Mouse (Mus musculus): Measurements from ENCODE around the gene Prkd2. TPM values are rescaled to one million over a fixed set of nuclear protein-coding genes. Genes with fewer than 3 reads are reported as not detected.
A peak's percentile ranks its signal among the peaks of the same experiment; 100 is the strongest.

Prkd2 gene
- polyA plus RNA-seq, 1 experiment from 2014 or later: 26.1 TPM

- WGBS: 89% methylated on average over 18 of the region's 18 CpGs
- no peak for ATAC-seq
- peaks cover 4% of the 10 kb centered on the region; the same call in 1 of the 2 replicates for H3K4me1 ChIP-seq (ENCODE audit: insufficient read depth, low read depth, low read length)
- DNase-seq (ENCODE audit: low spot score): no peak
- no peak overlapping the region for H3K27ac ChIP-seq (ENCODE audit: low read length)
- H3K36me3 ChIP-seq (ENCODE audit: insufficient read depth, low read length): peaks cover 32% of the 10 kb centered on the region; the same call in 1 of the 2 replicates
- H3K27me3 ChIP-seq (replicated peaks; ENCODE audit: insufficient read depth, low read length): no peaks in the 10 kb centered on the region
- H3K9ac ChIP-seq (replicated peaks; ENCODE audit: low read depth): no peak overlapping the region
- H3K4me2 ChIP-seq (replicated peaks; ENCODE audit: low read depth, low read length): no peak overlapping the region
- TF ChIP-seq EP300 (IDR thresholded peaks at IDR 0.05) (no peak), CTCF (IDR thresholded peaks at IDR 0.05) (no peak)
- H3K9me3 ChIP-seq (ENCODE audit: low read length): no peaks in the 10 kb centered on the region
- H3K4me3 ChIP-seq (ENCODE audit: low read depth, low read length): no peak overlapping the region
Observed at GRCm38 (mm10) chr7:16837916-16838803, 4.5 kb upstream of the Prkd2 start.

- no peak overlapping the region for H3K27ac ChIP-seq (ENCODE audit: low read length)
- no peak for TF ChIP-seq EP300 (IDR thresholded peaks at IDR 0.05)
- no peak for TF ChIP-seq CTCF (IDR thresholded peaks at IDR 0.05)
- H3K4me2 ChIP-seq (replicated peaks; ENCODE audit: low read depth, low read length): no peak overlapping the region
- no peak overlapping the region for H3K4me3 ChIP-seq (ENCODE audit: low read depth, low read length)
- no peaks in the 10 kb centered on the region for H3K9me3 ChIP-seq (ENCODE audit: low read length)
- no peaks in the 10 kb centered on the region for H3K27me3 ChIP-seq (replicated peaks; ENCODE audit: insufficient read depth, low read length)
- peaks cover 8% of the 10 kb centered on the region; the same call in 1 of the 2 replicates for H3K4me1 ChIP-seq (ENCODE audit: insufficient read depth, low read depth, low read length)
- ATAC-seq: no peak
- 66% methylated on average over 6 of the region's 6 CpGs for WGBS
- peaks cover 26% of the 10 kb centered on the region; the same call in 1 of the 2 replicates for H3K36me3 ChIP-seq (ENCODE audit: insufficient read depth, low read length)
- no peak overlapping the region for H3K9ac ChIP-seq (replicated peaks; ENCODE audit: low read depth)
- no peak for DNase-seq (ENCODE audit: low spot score)
Observed at GRCm38 (mm10) chr7:16838804-16839426, 3.8 kb upstream of the Prkd2 start.

GRCm38 (mm10) chr7:16839427-16840108, 3.1 kb upstream of the Prkd2 start:
- no peak overlapping the region for H3K4me2 ChIP-seq (replicated peaks; ENCODE audit: low read depth, low read length)
- H3K27ac ChIP-seq (ENCODE audit: low read length): no peak overlapping the region
- DNase-seq (ENCODE audit: low spot score): no peak
- no peak for ATAC-seq
- 90% methylated on average over 12 of the region's 12 CpGs for WGBS
- H3K4me3 ChIP-seq (ENCODE audit: low read depth, low read length): no peak overlapping the region
- no peak overlapping the region for H3K9ac ChIP-seq (replicated peaks; ENCODE audit: low read depth)
- H3K36me3 ChIP-seq (ENCODE audit: insufficient read depth, low read length): peaks cover 26% of the 10 kb centered on the region; the same call in 1 of the 2 replicates
- TF ChIP-seq CTCF (IDR thresholded peaks at IDR 0.05): no peak
- TF ChIP-seq EP300 (IDR thresholded peaks at IDR 0.05): no peak
- H3K9me3 ChIP-seq (ENCODE audit: low read length): no peaks in the 10 kb centered on the region
- no peaks in the 10 kb centered on the region for H3K27me3 ChIP-seq (replicated peaks; ENCODE audit: insufficient read depth, low read length)
- H3K4me1 ChIP-seq (ENCODE audit: insufficient read depth, low read depth, low read length): peaks cover 13% of the 10 kb centered on the region; the same call in 1 of the 2 replicates

GRCm38 (mm10) chr7:16840109-16840491, 2.6 kb upstream of the Prkd2 start:
- DNase-seq (ENCODE audit: low spot score) (no peak), ATAC-seq (no peak)
- Histone ChIP-seq H3K4me3 (ENCODE audit: low read depth, low read length) (no peak overlapping the region), H3K36me3 (ENCODE audit: insufficient read depth, low read length) (peaks cover 24% of the 10 kb centered on the region; the same call in 1 of the 2 replicates), H3K27ac (ENCODE audit: low read length) (no peak overlapping the region), H3K4me1 (ENCODE audit: insufficient read depth, low read depth, low read length) (peaks cover 17% of the 10 kb centered on the region; the same call in 1 of the 2 replicates), H3K4me2 (replicated peaks; ENCODE audit: low read depth, low read length) (no peak overlapping the region), H3K9ac (replicated peaks; ENCODE audit: low read depth) (no peak overlapping the region), H3K27me3 (replicated peaks; ENCODE audit: insufficient read depth, low read length) (no peaks in the 10 kb centered on the region), H3K9me3 (ENCODE audit: low read length) (no peaks in the 10 kb centered on the region)
- no peak for TF ChIP-seq EP300 (IDR thresholded peaks at IDR 0.05)
- no peak for TF ChIP-seq CTCF (IDR thresholded peaks at IDR 0.05)
- 87% methylated on average over 2 of the region's 2 CpGs for WGBS

- Histone ChIP-seq H3K9me3 (ENCODE audit: low read length) (no peaks in the 10 kb centered on the region), H3K9ac (replicated peaks; ENCODE audit: low read depth) (no peak overlapping the region), H3K27me3 (replicated peaks; ENCODE audit: insufficient read depth, low read length) (no peaks in the 10 kb centered on the region), H3K4me2 (replicated peaks; ENCODE audit: low read depth, low read length) (no peak overlapping the region), H3K27ac (ENCODE audit: low read length) (peak overlapping the region; percentile 94), H3K4me1 (ENCODE audit: insufficient read depth, low read depth, low read length) (peaks cover 17% of the 10 kb centered on the region; the same call in 1 of the 2 replicates), H3K4me3 (ENCODE audit: low read depth, low read length) (no peak overlapping the region), H3K36me3 (ENCODE audit: insufficient read depth, low read length) (peaks cover 22% of the 10 kb centered on the region; the same call in 1 of the 2 replicates)
- WGBS: 65% methylated on average over 4 of the region's 4 CpGs
- DNase-seq (ENCODE audit: low spot score) (no peak), ATAC-seq (no peak)
- TF ChIP-seq CTCF (IDR thresholded peaks at IDR 0.05) (no peak), EP300 (IDR thresholded peaks at IDR 0.05) (no peak)
Observed at GRCm38 (mm10) chr7:16841078-16841477, 1.6 kb upstream of the Prkd2 start.

Data from lung, postnatal 0 days (tissue).